Mouse (Mus musculus): Measurements from ENCODE around the gene Gp1ba.

Gp1ba gene

GRCm38 (mm10) chr11:70638714-70639278, at the start of gene Gp1ba:
Gene Gp1ba (plus strand): TSS chr11:70639122.
- no peak for DNase-seq

GRCm38 (mm10) chr11:70591733-70592132, 47.2 kb upstream of the Gp1ba start:
- DNase-seq: no peak

- peak; percentile 52 for DNase-seq
Measured at GRCm38 (mm10) chr11:70594253-70594989, 44.5 kb upstream of the Gp1ba start.

- DNase-seq: peak; percentile 66
Measured at GRCm38 (mm10) chr11:70595638-70596037, 43.3 kb upstream of the Gp1ba start.

- no peak for DNase-seq
Measured at GRCm38 (mm10) chr11:70596094-70596493, 42.8 kb upstream of the Gp1ba start.

GRCm38 (mm10) chr11:70597301-70597700, 41.6 kb upstream of the Gp1ba start:
- DNase-seq: no peak

- no peak for DNase-seq
Measured at GRCm38 (mm10) chr11:70598451-70598953, 40.4 kb upstream of the Gp1ba start.

- peak; percentile 88 for DNase-seq
Measured at GRCm38 (mm10) chr11:70605024-70605566, 33.8 kb upstream of the Gp1ba start.

GRCm38 (mm10) chr11:70606717-70607116, 32.2 kb upstream of the Gp1ba start:
- no peak for DNase-seq

- no peak for DNase-seq
Measured at GRCm38 (mm10) chr11:70607611-70608010, 31.3 kb upstream of the Gp1ba start.

- peak; percentile 82 for DNase-seq
Measured at GRCm38 (mm10) chr11:70608381-70609066, 30.4 kb upstream of the Gp1ba start.

- no peak for DNase-seq
Measured at GRCm38 (mm10) chr11:70610752-70611151, 28.2 kb upstream of the Gp1ba start.

- DNase-seq: no peak
Measured at GRCm38 (mm10) chr11:70612505-70612904, 26.4 kb upstream of the Gp1ba start.

GRCm38 (mm10) chr11:70615074-70615473, 23.8 kb upstream of the Gp1ba start:
- peak; percentile 76 for DNase-seq

GRCm38 (mm10) chr11:70615516-70616093, 23.3 kb upstream of the Gp1ba start, which contains the start of gene 4930544D05Rik:
Gene 4930544D05Rik (plus strand): TSS chr11:70615848.
- no peak for DNase-seq

GRCm38 (mm10) chr11:70619101-70619500, 19.8 kb upstream of the Gp1ba start, which contains the start of gene Chrne:
Gene Chrne (minus strand): TSS chr11:70619216.
- DNase-seq: no peak

- peak; percentile 39 for DNase-seq
Measured at GRCm38 (mm10) chr11:70621972-70622814, 16.7 kb upstream of the Gp1ba start.

- peak; percentile 44 for DNase-seq
Measured at GRCm38 (mm10) chr11:70623053-70623742, 15.7 kb upstream of the Gp1ba start.

GRCm38 (mm10) chr11:70625473-70625872, 13.4 kb upstream of the Gp1ba start:
- peak; percentile 64 for DNase-seq

- peak; percentile 70 for DNase-seq
Measured at GRCm38 (mm10) chr11:70626877-70627276, 12.0 kb upstream of the Gp1ba start.

GRCm38 (mm10) chr11:70628431-70628830, 10.5 kb upstream of the Gp1ba start:
- DNase-seq: no peak

Data from kidney, adult 9 months (tissue).